Mouse (Mus musculus) cerebellum, postnatal 4 days (tissue): ENCODE data around the gene Ddit4.

ENCODE experiments used
- DNase-seq, 2 experiments: peaks; one replicate each; pipeline ENCODE4 v3.0.0; 2022; ENCODE audit warnings: low spot score in 2 of 2, mixed read lengths in 1 of 2

Gene Ddit4

GRCm38 (mm10) chr10:59972534-59972933 is 20.9 kb upstream of the Ddit4 start:
- no peak for DNase-seq

GRCm38 (mm10) chr10:59971813-59972212 is 20.2 kb upstream of the Ddit4 start:
- no peak for DNase-seq

- no peak for DNase-seq
Observed at GRCm38 (mm10) chr10:59970450-59971062, 18.9 kb upstream of the Ddit4 start.

GRCm38 (mm10) chr10:59969821-59970449 is 18.3 kb upstream of the Ddit4 start:
- DNase-seq, result peak in 1 of 2 experiments; percentile 60

GRCm38 (mm10) chr10:59967309-59967942 is 15.8 kb upstream of the Ddit4 start:
- DNase-seq, result no peak

- no peak for DNase-seq
Observed at GRCm38 (mm10) chr10:59966743-59967142, 15.1 kb upstream of the Ddit4 start.

GRCm38 (mm10) chr10:59965788-59966187 is 14.2 kb upstream of the Ddit4 start:
- no peak for DNase-seq

GRCm38 (mm10) chr10:59965362-59965695 is 13.7 kb upstream of the Ddit4 start:
- no peak for DNase-seq

GRCm38 (mm10) chr10:59964504-59965361 is 13.1 kb upstream of the Ddit4 start:
- peak in 1 of 2 experiments; percentile 41 for DNase-seq

- no peak for DNase-seq
Observed at GRCm38 (mm10) chr10:59963609-59964008, 12.0 kb upstream of the Ddit4 start.

- DNase-seq, result no peak
Observed at GRCm38 (mm10) chr10:59959517-59959916, 7.9 kb upstream of the Ddit4 start.

GRCm38 (mm10) chr10:59958458-59958857 is 6.8 kb upstream of the Ddit4 start:
- DNase-seq, result no peak

- peak in 1 of 2 experiments; percentile 28 for DNase-seq
Observed at GRCm38 (mm10) chr10:59957171-59958149, 5.8 kb upstream of the Ddit4 start.

GRCm38 (mm10) chr10:59956681-59957080 is 5.0 kb upstream of the Ddit4 start:
- no peak for DNase-seq

GRCm38 (mm10) chr10:59953564-59954039 is 2.0 kb upstream of the Ddit4 start:
- DNase-seq, result no peak

GRCm38 (mm10) chr10:59952781-59953563 is 1.3 kb upstream of the Ddit4 start:
- peak in 1 of 2 experiments; percentile 43 for DNase-seq

- DNase-seq, result peak; percentile 45 to 64
Observed at GRCm38 (mm10) chr10:59952152-59952780, 632 bp upstream of the Ddit4 start.

GRCm38 (mm10) chr10:59950716-59951191 is 880 bp downstream of the Ddit4 start:
- DNase-seq, result peak; percentile 69 to 82
